Mouse (Mus musculus): ENCODE results near the gene Bri3.

DNA sequence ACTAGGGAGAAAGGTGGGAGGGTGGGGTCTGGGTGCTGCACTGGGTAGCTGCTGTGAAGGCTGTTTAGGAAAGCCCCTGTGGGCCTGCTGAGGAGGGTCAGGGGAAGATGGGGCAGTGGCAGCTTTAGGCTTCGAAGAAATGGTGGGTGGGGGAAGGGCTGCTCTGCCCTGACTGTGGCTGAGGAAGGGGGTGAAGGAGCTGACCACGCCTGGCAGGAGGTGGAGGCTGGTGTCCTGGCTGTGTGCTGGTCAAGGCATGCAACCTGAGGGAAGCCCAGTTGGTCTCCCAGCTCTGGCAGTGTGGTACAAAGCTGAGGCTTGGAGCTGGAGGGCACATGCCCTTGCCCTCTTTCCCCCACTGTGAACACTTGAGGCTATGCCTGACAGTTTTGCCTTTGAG, 14.4 kb downstream of the Bri3 start:
- TF ChIP-seq TAL1 (IDR thresholded peaks at IDR 0.05; ENCODE audit: low read length): no peak
- no peak for TF ChIP-seq GATA1 (IDR thresholded peaks at IDR 0.05; ENCODE audit: low read length)

All from erythroblast, embryonic 14.5 days (primary cell).